Mouse (Mus musculus): ENCODE measurements around the gene Agap2. TPM values are rescaled to one million over a fixed set of nuclear protein-coding genes. Genes with fewer than 3 reads are reported as not detected.
A peak's percentile ranks its signal among the peaks of the same experiment; 100 is the strongest.

Gene Agap2
- total RNA-seq, 1 experiment from 2014 or later = 48.9 TPM

DNA sequence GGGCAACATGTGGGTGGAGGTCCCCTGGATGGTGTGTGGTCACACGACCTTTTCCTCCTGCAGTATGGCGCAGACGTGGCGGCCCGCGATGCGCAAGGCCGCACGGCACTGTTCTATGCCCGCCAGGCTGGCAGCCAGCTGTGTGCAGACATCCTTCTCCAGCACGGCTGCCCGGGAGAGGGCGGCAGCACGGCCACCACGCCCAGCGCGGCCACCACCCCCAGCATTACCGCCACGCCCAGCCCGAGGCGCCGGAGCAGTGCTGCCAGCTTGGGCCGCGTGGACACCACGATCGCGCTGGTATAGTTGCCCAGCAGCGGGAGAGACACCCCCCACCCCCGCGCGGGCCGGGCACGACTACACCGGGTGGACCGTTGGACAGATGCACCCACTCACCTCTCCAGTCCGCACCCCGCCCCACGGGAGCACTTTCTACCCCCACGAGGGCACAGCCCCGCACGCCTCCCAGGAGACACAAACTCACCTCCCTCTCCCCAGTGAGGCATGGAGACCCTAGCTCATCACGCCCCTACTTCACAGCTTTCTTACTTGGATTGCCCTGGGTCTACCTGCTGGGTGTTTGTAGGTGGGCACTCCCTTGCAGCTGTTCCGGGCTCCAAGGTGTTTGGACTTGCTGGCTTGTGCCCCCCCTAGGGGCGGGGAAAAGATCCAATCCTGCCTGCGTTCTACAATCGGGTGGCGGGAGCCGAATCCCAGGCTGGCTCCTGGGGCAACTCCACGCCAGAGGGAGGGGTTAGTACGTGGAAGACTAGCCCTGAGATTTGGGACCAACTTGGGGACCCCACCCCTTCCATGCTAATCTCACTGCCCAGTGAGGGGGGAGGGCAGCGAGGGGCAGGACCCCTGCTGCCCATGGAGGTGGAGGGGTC lies 16.7 kb downstream of the Agap2 start:
- no peak for ATAC-seq (replicated peaks; ENCODE audit: insufficient number of reproducible peaks, low FRiP score, low TSS enrichment, poor library complexity, severe bottlenecking)

GRCm38 (mm10) chr10:127092742-127093141 lies 17.7 kb downstream of the Agap2 start:
- no peak for ATAC-seq (replicated peaks; ENCODE audit: insufficient number of reproducible peaks, low FRiP score, low TSS enrichment, poor library complexity, severe bottlenecking)

DNA sequence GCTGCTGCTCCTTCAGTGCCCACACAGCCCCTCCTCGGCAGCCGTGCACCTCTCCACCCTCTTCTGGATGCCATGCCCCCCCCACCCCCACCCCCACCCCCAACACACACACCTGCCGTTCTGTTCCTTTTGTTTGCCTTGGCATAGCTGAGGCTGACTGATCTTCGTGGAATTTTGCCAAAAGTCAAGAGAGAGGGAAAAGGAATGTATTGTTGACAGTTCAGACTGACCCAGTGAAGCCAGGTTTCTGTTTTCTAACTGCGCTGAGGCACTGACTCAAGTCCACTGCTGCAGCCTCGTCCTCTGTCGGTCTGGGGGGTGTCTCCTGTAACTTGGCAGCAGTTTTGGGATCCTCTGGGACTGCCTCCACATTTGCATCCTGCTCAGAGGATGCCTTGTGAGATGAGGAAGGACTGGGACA lies 19.3 kb downstream of the Agap2 start:
- ATAC-seq (replicated peaks; ENCODE audit: insufficient number of reproducible peaks, low FRiP score, low TSS enrichment, poor library complexity, severe bottlenecking) = no peak

- no peak for ATAC-seq (replicated peaks; ENCODE audit: insufficient number of reproducible peaks, low FRiP score, low TSS enrichment, poor library complexity, severe bottlenecking)
Measured at GRCm38 (mm10) chr10:127098514-127098913, 23.4 kb downstream of the Agap2 start.

- no peak for ATAC-seq (replicated peaks; ENCODE audit: insufficient number of reproducible peaks, low FRiP score, low TSS enrichment, poor library complexity, severe bottlenecking)
Measured at GRCm38 (mm10) chr10:127099191-127099590, 24.1 kb downstream of the Agap2 start.

DNA sequence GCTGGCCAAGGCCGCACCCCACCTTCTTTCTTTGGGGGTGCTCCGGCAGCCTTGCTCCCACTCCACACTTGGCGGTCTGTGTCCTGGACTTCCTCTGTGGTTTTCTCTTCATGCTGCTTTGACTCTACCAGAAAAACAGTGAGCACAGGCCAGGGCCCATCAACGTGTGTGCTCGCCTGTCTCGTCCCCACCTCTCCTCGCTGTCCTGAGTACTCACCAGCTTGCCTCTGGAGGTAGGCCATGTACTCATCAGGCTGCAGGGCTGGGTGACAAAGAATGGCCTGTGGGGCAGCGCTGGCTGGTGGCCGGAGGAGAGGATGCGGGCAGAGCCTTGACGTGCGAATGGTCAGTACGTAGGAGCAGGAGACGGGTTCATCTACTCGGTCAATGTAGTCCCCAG lies 24.8 kb downstream of the Agap2 start:
- peak; percentile 22 for ATAC-seq (replicated peaks; ENCODE audit: insufficient number of reproducible peaks, low FRiP score, low TSS enrichment, poor library complexity, severe bottlenecking)

- ATAC-seq (replicated peaks; ENCODE audit: insufficient number of reproducible peaks, low FRiP score, low TSS enrichment, poor library complexity, severe bottlenecking) = peak; percentile 4; the same call in 1 of the 2 replicates
Measured at GRCm38 (mm10) chr10:127100414-127100813, 25.3 kb downstream of the Agap2 start.

GRCm38 (mm10) chr10:127101151-127101550 lies 26.1 kb downstream of the Agap2 start:
- no peak for ATAC-seq (replicated peaks; ENCODE audit: insufficient number of reproducible peaks, low FRiP score, low TSS enrichment, poor library complexity, severe bottlenecking)

GRCm38 (mm10) chr10:127103631-127104030 lies 28.5 kb downstream of the Agap2 start:
- ATAC-seq (replicated peaks; ENCODE audit: insufficient number of reproducible peaks, low FRiP score, low TSS enrichment, poor library complexity, severe bottlenecking) = no peak; the same call in 1 of the 2 replicates

DNA sequence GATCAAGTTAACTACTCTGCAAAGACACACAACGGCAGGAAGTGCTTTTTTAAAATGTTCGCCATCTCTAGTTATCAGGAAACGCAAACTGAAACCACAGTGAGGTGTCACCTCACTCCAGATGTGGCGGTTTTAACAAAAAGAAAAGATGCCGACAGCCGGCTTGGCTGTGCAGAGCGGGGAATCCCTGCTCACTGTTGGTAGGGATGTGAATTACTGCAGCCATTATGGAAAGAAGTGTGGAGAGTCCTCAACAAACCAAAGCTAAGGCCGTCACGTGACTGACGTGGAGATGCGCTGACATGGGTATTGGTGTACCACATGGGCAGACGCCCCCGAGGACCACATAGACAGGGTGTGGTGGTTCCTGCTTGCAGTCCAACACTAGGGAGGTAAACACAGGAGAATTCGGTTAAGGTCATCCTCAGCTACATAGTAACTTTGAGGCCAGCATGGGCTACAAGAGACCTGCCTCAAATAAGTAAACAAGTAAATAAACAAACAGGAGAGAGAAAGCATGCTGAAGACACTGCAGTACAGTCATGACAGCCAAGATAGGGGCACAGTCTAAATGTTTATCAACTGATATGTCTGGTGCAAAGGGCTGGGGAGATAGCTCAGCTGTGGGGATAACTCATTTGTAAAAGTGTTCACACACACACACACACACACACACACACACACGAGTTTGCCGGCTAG lies 32.6 kb downstream of the Agap2 start:
- ATAC-seq (replicated peaks; ENCODE audit: insufficient number of reproducible peaks, low FRiP score, low TSS enrichment, poor library complexity, severe bottlenecking) = no peak

DNA sequence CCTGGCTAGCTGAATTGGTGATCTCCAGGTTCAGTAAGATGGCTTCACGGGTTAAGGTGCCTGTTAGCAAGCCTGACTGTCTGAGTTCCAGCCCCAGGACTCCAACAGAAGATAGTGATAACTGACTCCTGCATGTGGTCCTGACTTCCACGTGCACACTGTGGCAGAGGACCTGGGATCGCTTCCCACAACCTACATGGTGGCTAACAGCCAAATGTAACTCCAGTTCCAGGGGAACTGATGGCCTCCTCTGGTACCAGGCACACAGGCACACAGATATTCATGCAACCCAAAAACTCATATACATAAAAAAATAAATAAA lies 33.1 kb downstream of the Agap2 start:
- ATAC-seq (replicated peaks; ENCODE audit: insufficient number of reproducible peaks, low FRiP score, low TSS enrichment, poor library complexity, severe bottlenecking) = no peak

DNA sequence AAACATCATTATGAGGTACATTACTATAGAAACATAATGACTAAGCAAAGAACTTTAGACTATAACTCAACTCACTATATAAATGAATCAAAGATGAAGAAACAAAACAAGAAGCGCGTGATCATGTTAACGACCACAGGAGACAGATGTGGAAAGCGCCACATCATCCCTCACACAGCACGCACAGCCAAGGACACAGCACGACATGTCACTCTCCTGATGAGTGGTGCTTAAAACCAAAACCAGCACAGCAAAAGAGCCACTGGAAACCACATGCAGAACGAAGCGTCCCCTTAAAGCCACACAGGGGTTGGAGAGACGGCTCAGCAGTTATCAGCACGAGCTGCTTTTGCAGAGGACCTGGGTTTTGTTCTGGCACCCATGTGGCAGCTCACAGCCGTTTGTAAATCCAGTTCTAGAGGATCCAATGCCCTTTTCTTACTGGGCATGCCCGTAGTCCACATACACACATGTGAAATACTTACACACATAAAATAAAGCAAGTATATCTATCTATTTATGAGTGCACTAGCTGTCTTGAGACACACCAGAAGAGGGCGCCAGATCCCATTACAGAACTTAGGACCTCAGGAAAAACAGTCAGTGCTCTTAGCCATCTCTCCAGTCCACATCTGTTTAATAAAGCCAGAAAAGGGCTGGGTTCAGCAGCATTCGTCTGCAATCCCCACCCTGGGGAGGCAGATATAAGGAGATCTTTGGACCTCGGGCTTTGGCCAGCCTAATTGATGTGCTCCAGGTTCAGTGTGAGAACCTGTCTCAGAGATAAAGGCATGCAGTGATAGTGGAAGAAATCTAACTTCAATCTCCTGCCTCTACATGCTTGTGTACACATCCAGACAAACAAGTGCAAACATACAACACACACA lies 36.2 kb downstream of the Agap2 start:
- no peak for ATAC-seq (replicated peaks; ENCODE audit: insufficient number of reproducible peaks, low FRiP score, low TSS enrichment, poor library complexity, severe bottlenecking)

- no peak for ATAC-seq (replicated peaks; ENCODE audit: insufficient number of reproducible peaks, low FRiP score, low TSS enrichment, poor library complexity, severe bottlenecking)
Measured at GRCm38 (mm10) chr10:127114408-127114807, 39.3 kb downstream of the Agap2 start.

- ATAC-seq (replicated peaks; ENCODE audit: insufficient number of reproducible peaks, low FRiP score, low TSS enrichment, poor library complexity, severe bottlenecking) = no peak
Measured at GRCm38 (mm10) chr10:127115068-127115467, 40.0 kb downstream of the Agap2 start.

GRCm38 (mm10) chr10:127118470-127118869 lies 43.4 kb downstream of the Agap2 start:
- no peak for ATAC-seq (replicated peaks; ENCODE audit: insufficient number of reproducible peaks, low FRiP score, low TSS enrichment, poor library complexity, severe bottlenecking)

DNA sequence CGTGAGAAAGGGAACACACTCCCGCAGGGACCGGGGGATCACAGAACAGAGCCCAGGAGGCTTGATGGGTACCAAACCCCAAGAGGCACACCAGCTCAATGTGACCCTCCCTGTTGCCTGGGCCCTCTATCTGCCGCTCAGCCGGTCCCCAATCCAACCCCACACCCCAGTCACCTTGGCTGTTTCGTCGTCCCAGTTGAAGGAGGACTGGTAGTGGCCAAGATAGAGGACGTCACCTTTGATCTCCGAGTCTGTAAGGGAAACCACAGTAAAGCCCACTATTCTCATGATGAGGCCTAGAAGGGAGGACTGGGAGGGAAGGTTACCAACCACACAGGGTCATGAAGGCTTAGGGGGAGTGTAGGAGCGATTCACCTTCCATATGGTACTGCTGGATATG lies 44.1 kb downstream of the Agap2 start:
- ATAC-seq (replicated peaks; ENCODE audit: insufficient number of reproducible peaks, low FRiP score, low TSS enrichment, poor library complexity, severe bottlenecking) = no peak

- ATAC-seq (replicated peaks; ENCODE audit: insufficient number of reproducible peaks, low FRiP score, low TSS enrichment, poor library complexity, severe bottlenecking) = no peak
Measured at GRCm38 (mm10) chr10:127120301-127121065, 45.4 kb downstream of the Agap2 start.

DNA sequence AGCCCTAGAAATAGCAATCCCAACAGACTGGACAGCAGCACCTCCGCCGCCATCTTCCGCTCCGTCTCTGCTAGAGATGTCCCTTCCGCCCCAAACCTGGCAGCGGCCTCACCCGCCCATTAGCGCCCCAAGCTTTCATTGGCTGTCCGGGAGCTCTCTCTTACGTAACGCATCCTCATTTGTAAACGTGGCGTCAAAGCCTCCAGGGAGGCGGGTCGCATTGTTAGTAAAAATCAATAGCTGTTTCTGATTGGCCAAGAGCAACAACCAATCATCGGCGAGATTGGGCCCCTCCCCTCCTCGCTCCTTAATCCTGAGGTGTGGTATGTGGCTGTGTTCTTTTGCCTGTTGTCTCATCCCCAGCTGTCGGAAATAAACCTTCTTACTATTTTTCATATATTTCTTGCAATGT lies 46.0 kb downstream of the Agap2 start, which contains the start of gene Os9:
TSS of gene Os9 (minus strand) at position 66 of the 412 bp plus-strand sequence.
- ATAC-seq (replicated peaks; ENCODE audit: insufficient number of reproducible peaks, low FRiP score, low TSS enrichment, poor library complexity, severe bottlenecking) = peak; percentile 93

All from monocyte, adult 5-6 weeks (primary cell).